Mouse (Mus musculus): ENCODE measurements around the gene Itgav.

The Itgav gene

DNA sequence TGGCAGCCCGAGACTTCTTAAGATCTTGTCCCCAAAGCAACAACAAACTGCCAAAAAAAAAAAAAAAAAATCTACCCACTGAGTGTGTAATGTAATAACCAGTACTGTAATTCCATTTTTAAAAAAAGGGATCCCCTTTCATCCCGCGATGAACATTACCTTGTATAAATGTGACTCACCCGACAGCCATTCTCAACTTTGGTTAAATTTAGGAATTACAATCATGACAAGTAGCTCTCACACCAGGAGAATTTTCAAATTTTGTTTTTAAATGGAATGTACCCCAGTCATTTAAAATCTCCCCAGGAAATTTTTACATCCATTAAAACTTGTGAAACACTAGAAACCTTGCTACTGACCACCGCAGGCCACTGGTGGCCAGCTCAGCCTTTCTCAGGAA is 10.3 kb upstream of the Itgav start:
- no peak for DNase-seq

GRCm38 (mm10) chr2:83714783-83715182 is 9.4 kb upstream of the Itgav start:
- no peak for DNase-seq

GRCm38 (mm10) chr2:83718341-83718740 is 5.9 kb upstream of the Itgav start:
- no peak for DNase-seq

GRCm38 (mm10) chr2:83721635-83722034 is 2.6 kb upstream of the Itgav start:
- DNase-seq = no peak

- no peak for DNase-seq
Observed at GRCm38 (mm10) chr2:83722936-83723335, 1.3 kb upstream of the Itgav start.

DNA sequence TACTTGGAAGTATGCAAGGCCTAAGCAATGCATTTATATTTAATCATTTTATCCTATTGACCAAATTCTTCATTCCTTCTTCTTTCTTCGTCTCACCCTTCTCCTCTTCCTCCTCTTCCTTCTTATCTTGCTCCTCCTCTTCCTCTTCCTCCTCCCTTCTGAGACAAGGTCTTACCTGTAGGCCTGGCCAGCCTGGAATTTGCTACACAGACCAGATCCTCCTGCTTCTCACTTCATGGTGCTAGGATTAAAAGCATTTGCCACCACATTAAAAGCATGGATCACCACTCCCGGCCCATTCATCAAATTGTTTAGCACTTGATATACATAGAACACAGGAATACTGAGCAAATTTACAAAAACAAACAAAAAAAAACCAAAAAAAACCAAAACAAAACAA is 851 bp upstream of the Itgav start:
- DNase-seq = no peak

DNA sequence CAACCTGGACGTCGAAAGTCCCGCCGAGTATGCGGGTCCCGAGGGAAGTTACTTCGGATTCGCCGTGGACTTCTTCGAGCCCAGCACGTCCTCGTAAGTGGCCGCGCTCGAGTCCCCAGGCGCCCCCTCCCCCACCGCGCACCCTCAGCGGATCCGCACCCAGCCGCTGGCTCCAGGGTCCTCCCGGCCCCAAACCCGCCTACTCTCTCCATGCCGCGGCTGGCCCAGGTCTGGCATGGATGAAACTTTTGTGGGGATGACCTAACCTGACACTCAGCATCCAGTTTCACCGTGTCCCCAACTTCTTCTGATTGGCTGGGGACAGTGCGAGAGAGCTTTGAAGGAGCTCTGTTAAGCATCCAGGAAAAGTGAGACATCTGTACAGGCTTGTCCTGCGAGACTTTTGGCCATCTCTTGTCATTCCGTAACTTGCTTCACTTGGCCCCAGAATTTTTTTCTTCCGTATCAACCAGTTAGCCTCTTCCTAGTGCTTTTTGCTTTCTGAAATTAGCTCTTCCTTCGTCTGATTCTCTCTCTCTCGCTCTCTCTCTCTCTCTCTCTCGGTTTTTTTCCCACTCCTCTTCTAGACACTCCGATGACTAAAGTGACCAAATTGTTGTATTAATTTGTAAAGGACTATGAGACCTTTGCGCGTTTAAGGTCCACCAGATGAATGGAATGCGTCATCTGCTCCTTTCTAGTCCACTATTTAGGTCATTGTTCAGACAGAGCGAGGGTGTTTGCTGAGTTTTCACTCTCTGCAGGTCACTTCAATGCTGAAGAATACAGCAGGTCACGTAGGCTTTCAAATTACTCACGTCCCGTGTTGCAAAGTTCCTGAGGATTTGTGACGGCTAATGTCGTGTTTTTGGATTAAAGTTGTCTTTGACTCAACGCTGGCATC is 882 bp downstream of the Itgav start:
- peak; percentile 82 for DNase-seq

DNA sequence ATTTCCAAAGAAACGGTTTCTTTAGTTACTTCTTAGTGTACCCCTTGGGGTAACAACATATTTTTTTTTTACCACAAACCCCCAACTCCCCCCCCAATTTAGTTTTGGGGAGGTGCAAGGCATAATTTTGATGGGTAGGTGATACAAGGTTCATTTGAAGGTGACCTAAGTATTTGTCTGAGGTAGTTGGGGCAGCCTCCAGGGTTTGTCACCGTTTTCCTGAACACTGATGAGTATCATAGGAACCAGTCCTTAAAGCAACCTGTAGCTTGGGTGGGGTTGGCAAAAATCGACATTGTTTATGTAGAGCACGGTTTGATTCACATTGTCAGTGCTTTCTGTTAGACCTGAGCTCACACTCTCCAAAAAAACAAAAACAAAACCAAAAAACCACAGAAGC is 1.6 kb downstream of the Itgav start:
- no peak for DNase-seq

- no peak for DNase-seq
Observed at GRCm38 (mm10) chr2:83728238-83728682, 4.1 kb downstream of the Itgav start.

DNA sequence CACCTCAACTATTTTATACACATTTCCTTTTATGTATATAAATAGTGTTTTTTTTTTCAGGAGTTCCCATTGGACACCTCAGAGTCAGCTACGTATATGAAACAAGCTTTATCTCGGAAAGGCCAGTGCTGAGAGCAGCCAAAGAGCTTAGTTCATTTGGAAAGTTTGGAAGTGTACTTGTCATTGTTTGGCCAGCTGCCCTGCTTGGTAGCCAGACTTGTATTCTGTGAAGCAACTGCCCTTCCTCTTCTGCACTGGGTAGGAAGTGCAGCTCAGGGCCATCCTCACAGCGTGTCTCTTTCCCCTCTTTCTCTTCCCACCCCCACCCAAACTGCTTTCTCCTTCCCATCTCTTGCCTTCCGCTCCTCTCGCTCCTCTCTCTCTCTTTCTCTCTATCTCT is 5.1 kb downstream of the Itgav start:
- no peak for DNase-seq

- DNase-seq = no peak
Observed at GRCm38 (mm10) chr2:83732896-83733295, 8.7 kb downstream of the Itgav start.

GRCm38 (mm10) chr2:83733981-83734393 is 9.8 kb downstream of the Itgav start:
- DNase-seq = no peak

DNA sequence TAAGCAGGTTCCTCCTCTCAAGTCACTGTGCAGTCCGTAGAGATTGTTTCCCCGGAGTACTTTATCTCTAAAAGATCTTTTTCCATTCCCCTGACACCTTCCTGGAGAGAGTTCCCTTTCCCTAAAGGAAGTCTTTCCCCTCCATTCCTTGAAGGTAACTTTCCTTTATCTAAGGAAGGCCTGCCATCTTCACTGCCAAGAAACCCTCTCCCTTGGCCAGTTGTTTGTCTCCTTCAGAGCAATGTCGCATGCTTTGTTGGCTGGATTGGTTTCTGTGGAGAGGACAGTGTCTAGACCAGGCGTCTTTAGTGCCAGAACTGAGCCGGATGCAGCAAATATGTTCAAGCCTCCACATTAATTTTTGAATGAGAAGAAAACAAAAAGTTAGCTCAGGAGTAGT is 11.1 kb downstream of the Itgav start:
- no peak for DNase-seq

GRCm38 (mm10) chr2:83736836-83737235 is 12.6 kb downstream of the Itgav start:
- DNase-seq = no peak

GRCm38 (mm10) chr2:83738586-83739251 is 14.5 kb downstream of the Itgav start:
- DNase-seq = no peak

DNA sequence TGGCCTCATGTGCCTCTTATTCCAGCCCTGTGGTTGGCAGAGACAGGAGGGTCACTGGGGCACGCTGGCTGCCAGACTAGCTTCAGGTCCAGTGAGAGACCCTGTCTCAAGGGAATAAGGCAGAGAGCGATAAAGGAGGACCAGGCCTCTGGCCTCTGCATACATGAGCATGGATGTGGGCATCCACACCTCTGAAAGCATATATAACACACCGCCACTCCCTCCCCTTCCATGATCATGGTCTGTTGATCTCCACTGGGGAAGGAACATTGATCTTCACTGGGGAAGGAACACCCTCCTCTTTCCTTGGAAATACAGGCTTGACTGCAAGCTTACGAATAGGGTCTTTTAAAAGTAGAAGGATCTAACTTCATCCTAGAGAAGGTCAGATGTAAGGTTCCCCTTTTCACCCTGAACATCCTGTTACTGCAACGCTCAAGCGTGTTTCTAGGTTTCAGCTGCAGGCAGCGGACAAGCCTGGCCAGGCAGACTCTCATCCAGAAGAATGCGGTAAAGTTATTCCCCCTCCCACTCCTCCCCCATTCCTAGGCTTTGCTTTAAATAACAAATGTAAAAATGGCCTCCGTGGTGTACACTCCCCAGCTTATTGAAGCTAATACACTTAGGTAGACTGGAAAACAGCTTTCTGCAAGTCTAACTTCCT is 15.4 kb downstream of the Itgav start:
- DNase-seq = no peak

GRCm38 (mm10) chr2:83740601-83741031 is 16.4 kb downstream of the Itgav start:
- no peak for DNase-seq

GRCm38 (mm10) chr2:83742210-83742609 is 18.0 kb downstream of the Itgav start:
- DNase-seq = no peak

DNA sequence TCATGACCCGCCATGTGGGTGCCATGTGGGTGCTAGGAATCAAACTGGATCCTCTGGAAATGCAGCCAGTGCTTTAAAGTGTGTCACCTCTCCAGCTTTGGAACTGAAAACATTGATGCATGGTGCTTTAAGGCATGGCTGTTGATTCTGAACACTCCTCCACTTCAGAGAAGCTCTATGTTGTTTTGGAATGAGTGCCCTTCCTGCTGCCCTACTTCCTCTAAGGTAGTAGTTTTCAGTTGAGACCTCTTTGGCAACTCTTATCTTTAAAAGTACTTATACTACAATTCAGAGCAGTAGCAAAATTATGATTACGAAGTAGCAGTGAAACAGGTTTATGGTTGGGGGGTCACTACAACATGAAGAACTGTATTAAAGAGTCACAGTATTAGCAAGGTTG is 18.6 kb downstream of the Itgav start:
- no peak for DNase-seq

GRCm38 (mm10) chr2:83744276-83744952 is 20.2 kb downstream of the Itgav start:
- DNase-seq = no peak

DNA sequence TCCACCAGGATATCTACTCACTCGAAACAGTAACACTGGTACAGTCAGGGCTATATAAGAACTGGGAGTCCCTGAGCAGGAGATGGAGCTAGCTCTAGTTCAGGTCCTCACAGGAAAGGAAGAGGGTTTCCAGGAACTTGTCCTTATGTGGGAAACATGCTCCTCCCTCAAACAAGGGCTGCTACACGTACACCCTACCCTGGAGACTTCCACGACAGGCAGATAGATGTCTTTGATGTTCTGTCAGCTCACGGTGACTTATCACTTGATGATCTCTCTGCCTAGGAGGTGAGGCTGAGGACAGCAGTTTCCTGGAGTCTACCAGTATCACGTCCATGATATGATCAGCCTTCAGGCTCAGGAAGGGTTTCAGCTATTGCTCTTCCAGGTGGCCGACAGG is 21.1 kb downstream of the Itgav start:
- no peak for DNase-seq

- no peak for DNase-seq
Observed at GRCm38 (mm10) chr2:83748581-83749118, 24.5 kb downstream of the Itgav start.

- no peak for DNase-seq
Observed at GRCm38 (mm10) chr2:83753008-83753407, 28.8 kb downstream of the Itgav start.

Data from thymus, postnatal 4 days (tissue).